Mouse (Mus musculus): ENCODE results near the gene Usp13. TPM values are rescaled to one million over a fixed set of nuclear protein-coding genes. Genes with fewer than 3 reads are reported as not detected.

Usp13 gene
- polyA plus RNA-seq (2012; ENCODE audit: insufficient read depth, insufficient read length, missing spikeins), result 0.59 and 2.1 TPM in 2 replicates

GRCm38 (mm10) chr3:32817357-32818326, at the start of gene Usp13:
Gene Usp13 (plus strand): TSS chr3:32817546.
- Histone ChIP-seq H3K4me3 (ENCODE audit: insufficient read depth, low read depth, low read length) (peak within 1 kb of the TSS; percentile 73), H3K4me1 (ENCODE audit: control insufficient read depth, insufficient read depth, insufficient read length, low read length) (no peaks in the 10 kb centered on the region; the same call in 1 of the 2 replicates), H3K27ac (replicated peaks; ENCODE audit: low read depth, low read length) (no peak within 1 kb of the TSS)

- Histone ChIP-seq H3K4me3 (ENCODE audit: insufficient read depth, low read depth, low read length) (no peak overlapping the region), H3K4me1 (ENCODE audit: control insufficient read depth, insufficient read depth, insufficient read length, low read length) (no peaks in the 10 kb centered on the region), H3K27ac (replicated peaks; ENCODE audit: low read depth, low read length) (no peak overlapping the region)
These were observed 46.6 kb upstream of the Usp13 start for GRCm38 (mm10) chr3:32770781-32771180.

GRCm38 (mm10) chr3:32817001-32817356, 367 bp upstream of the Usp13 start:
- Histone ChIP-seq H3K27ac (replicated peaks; ENCODE audit: low read depth, low read length) (no peak overlapping the region), H3K4me3 (ENCODE audit: insufficient read depth, low read depth, low read length) (peak overlapping the region; percentile 73), H3K4me1 (ENCODE audit: control insufficient read depth, insufficient read depth, insufficient read length, low read length) (no peaks in the 10 kb centered on the region; the same call in 1 of the 2 replicates)

- no peaks in the 10 kb centered on the region; the same call in 1 of the 2 replicates for H3K4me1 ChIP-seq (ENCODE audit: control insufficient read depth, insufficient read depth, insufficient read length, low read length)
- H3K4me3 ChIP-seq (ENCODE audit: insufficient read depth, low read depth, low read length), result no peak overlapping the region
- H3K27ac ChIP-seq (replicated peaks; ENCODE audit: low read depth, low read length), result no peak overlapping the region
These were observed 1.1 kb downstream of the Usp13 start for GRCm38 (mm10) chr3:32818327-32818900.

- H3K4me1 ChIP-seq (ENCODE audit: control insufficient read depth, insufficient read depth, insufficient read length, low read length), result no peaks in the 10 kb centered on the region; the same call in 1 of the 2 replicates
- no peak overlapping the region for H3K27ac ChIP-seq (replicated peaks; ENCODE audit: low read depth, low read length)
- no peak overlapping the region for H3K4me3 ChIP-seq (ENCODE audit: insufficient read depth, low read depth, low read length)
These were observed 5.3 kb downstream of the Usp13 start for GRCm38 (mm10) chr3:32822620-32823019.

- Histone ChIP-seq H3K4me1 (ENCODE audit: control insufficient read depth, insufficient read depth, insufficient read length, low read length) (no peaks in the 10 kb centered on the region; the same call in none of the 2 replicates), H3K4me3 (ENCODE audit: insufficient read depth, low read depth, low read length) (no peak overlapping the region), H3K27ac (replicated peaks; ENCODE audit: low read depth, low read length) (no peak overlapping the region)
These were observed 7.6 kb downstream of the Usp13 start for GRCm38 (mm10) chr3:32824923-32825322.

GRCm38 (mm10) chr3:32825964-32826479, 8.7 kb downstream of the Usp13 start:
- Histone ChIP-seq H3K4me1 (ENCODE audit: control insufficient read depth, insufficient read depth, insufficient read length, low read length) (no peaks in the 10 kb centered on the region; the same call in none of the 2 replicates), H3K27ac (replicated peaks; ENCODE audit: low read depth, low read length) (no peak overlapping the region), H3K4me3 (ENCODE audit: insufficient read depth, low read depth, low read length) (no peak overlapping the region)

GRCm38 (mm10) chr3:32826701-32827100, 9.4 kb downstream of the Usp13 start:
- Histone ChIP-seq H3K27ac (replicated peaks; ENCODE audit: low read depth, low read length) (no peak overlapping the region), H3K4me1 (ENCODE audit: control insufficient read depth, insufficient read depth, insufficient read length, low read length) (no peaks in the 10 kb centered on the region; the same call in none of the 2 replicates), H3K4me3 (ENCODE audit: insufficient read depth, low read depth, low read length) (no peak overlapping the region)

- H3K4me1 ChIP-seq (ENCODE audit: control insufficient read depth, insufficient read depth, insufficient read length, low read length), result no peaks in the 10 kb centered on the region; the same call in 1 of the 2 replicates
- no peak overlapping the region for H3K27ac ChIP-seq (replicated peaks; ENCODE audit: low read depth, low read length)
- no peak overlapping the region for H3K4me3 ChIP-seq (ENCODE audit: insufficient read depth, low read depth, low read length)
These were observed 16.5 kb downstream of the Usp13 start for GRCm38 (mm10) chr3:32833871-32834270.

- no peaks in the 10 kb centered on the region for H3K4me1 ChIP-seq (ENCODE audit: control insufficient read depth, insufficient read depth, insufficient read length, low read length)
- H3K4me3 ChIP-seq (ENCODE audit: insufficient read depth, low read depth, low read length), result no peak overlapping the region
- H3K27ac ChIP-seq (replicated peaks; ENCODE audit: low read depth, low read length), result no peak overlapping the region
These were observed 20.5 kb downstream of the Usp13 start for GRCm38 (mm10) chr3:32837847-32838246.

- Histone ChIP-seq H3K4me3 (ENCODE audit: insufficient read depth, low read depth, low read length) (no peak overlapping the region), H3K27ac (replicated peaks; ENCODE audit: low read depth, low read length) (no peak overlapping the region), H3K4me1 (ENCODE audit: control insufficient read depth, insufficient read depth, insufficient read length, low read length) (no peaks in the 10 kb centered on the region)
These were observed 39.2 kb downstream of the Usp13 start for GRCm38 (mm10) chr3:32856362-32857107.

- no peak overlapping the region for H3K27ac ChIP-seq (replicated peaks; ENCODE audit: low read depth, low read length)
- H3K4me1 ChIP-seq (ENCODE audit: control insufficient read depth, insufficient read depth, insufficient read length, low read length), result no peaks in the 10 kb centered on the region
- H3K4me3 ChIP-seq (ENCODE audit: insufficient read depth, low read depth, low read length), result no peak overlapping the region
These were observed 53.7 kb downstream of the Usp13 start for GRCm38 (mm10) chr3:32871081-32871480.

- Histone ChIP-seq H3K4me3 (ENCODE audit: insufficient read depth, low read depth, low read length) (no peak overlapping the region), H3K27ac (replicated peaks; ENCODE audit: low read depth, low read length) (no peak overlapping the region), H3K4me1 (ENCODE audit: control insufficient read depth, insufficient read depth, insufficient read length, low read length) (no peaks in the 10 kb centered on the region)
These were observed 69.0 kb downstream of the Usp13 start for GRCm38 (mm10) chr3:32886386-32886785.

GRCm38 (mm10) chr3:32888886-32889285, 71.5 kb downstream of the Usp13 start:
- H3K27ac ChIP-seq (replicated peaks; ENCODE audit: low read depth, low read length), result no peak overlapping the region
- H3K4me3 ChIP-seq (ENCODE audit: insufficient read depth, low read depth, low read length), result no peak overlapping the region
- H3K4me1 ChIP-seq (ENCODE audit: control insufficient read depth, insufficient read depth, insufficient read length, low read length), result no peaks in the 10 kb centered on the region

GRCm38 (mm10) chr3:32890174-32890573, 72.8 kb downstream of the Usp13 start:
- Histone ChIP-seq H3K4me1 (ENCODE audit: control insufficient read depth, insufficient read depth, insufficient read length, low read length) (no peaks in the 10 kb centered on the region), H3K27ac (replicated peaks; ENCODE audit: low read depth, low read length) (no peak overlapping the region), H3K4me3 (ENCODE audit: insufficient read depth, low read depth, low read length) (no peak overlapping the region)

Data from brown adipose tissue, adult 24 weeks (tissue).